Mouse (Mus musculus) liver, postnatal 0 days (tissue): ENCODE measurements at regions not wholly inside any gene's neighbourhood (a gene's known extent, or its start where the extent isn't known, plus 50 kb on each side); places are given as distances from the start of the nearest gene placed in this dataset.

Experiments
- CTCF ChIP-seq: sonication (generic); IDR thresholded peaks from 2 replicates; pipeline ENCODE4 v1.5.1; 2016; ENCODE audit warnings: antibody characterized with exemption, low read depth
- EP300 ChIP-seq: IDR thresholded peaks from 2 replicates; pipeline ENCODE4 v1.6.1; 2016; ENCODE audit warnings: antibody characterized with exemption, low read depth, mild to moderate bottlenecking

- TF ChIP-seq EP300 (no peak), CTCF (no peak)
Observed at GRCm38 (mm10) chr16:5359193-5359592, 103.4 kb upstream of the Eef2kmt start.
